Mouse (Mus musculus) thymus, postnatal 36 days (tissue): ENCODE measurements around the gene Ppip5k1.
"Not testable (repeated sequence)": the region's sequence is repeated elsewhere in the genome, so short reads cannot be mapped to it uniquely, and the experiment has no call there.

Experiments
- DNase-seq, 2 experiments: peaks; one replicate each; pipeline ENCODE4 v3.0.0; 2022; ENCODE audit warnings: mixed read lengths in 2 of 2

Gene Ppip5k1

DNA sequence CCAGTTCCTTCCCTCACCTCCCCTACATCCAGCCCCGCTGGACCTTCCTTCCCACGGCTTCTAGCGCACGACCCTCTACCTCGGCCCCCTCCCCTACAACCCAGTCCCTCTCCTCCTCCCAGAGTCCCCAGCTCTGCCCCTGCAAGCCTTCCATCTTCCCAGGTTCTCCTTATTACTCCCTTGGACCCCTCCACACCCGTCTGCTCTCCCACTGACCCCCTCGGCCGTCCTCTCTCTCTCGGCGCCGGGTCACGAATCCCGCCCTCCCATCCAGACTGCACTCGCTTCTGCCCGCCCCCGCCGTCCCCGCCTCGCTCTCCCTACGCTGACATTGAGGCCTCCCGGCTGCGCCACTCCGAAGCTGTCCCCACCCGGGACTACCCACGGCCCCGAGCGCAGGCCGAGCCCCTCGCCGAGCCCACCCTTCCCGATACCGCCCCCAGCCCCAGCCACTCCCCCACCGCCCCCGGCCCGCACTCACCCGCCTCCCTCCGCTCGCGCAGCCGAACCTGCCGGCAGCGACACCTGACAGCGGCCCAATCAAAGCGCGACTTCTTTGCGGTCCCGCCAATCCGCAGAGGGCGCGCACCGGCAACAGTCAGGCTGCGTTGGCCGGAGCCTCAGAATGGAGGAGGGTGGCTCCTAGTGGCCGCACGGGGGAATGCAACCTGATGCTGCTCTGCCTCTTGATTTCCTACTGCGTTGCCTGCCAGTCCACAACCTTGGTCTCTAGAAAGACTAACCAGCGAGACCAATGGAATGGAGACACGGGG is at the start of gene Ppip5k1:
Gene Ppip5k1 (minus strand): TSS at position 577 of the 773 bp plus-strand sequence.
- peak; percentile 96 to 97 for DNase-seq

DNA sequence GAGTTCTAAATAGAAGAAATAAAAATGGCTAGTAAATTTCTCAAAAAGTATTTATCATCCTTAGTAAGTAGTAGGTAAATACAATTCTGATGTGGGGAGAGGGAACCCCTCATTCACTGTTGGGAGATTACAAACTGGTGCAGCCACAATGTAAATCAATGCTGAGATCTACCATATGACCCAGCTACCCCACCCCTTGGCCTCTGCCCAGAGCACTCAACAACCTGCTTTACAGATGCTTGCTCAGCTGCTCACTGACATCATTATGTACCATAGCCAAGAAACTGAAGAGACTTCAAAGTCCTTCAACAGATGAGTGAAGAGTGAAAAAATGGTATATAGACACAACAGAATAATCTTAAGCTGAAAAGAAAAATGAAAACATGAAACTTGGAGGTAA is 48.1 kb upstream of the Ppip5k1 start:
- no peak for DNase-seq

DNA sequence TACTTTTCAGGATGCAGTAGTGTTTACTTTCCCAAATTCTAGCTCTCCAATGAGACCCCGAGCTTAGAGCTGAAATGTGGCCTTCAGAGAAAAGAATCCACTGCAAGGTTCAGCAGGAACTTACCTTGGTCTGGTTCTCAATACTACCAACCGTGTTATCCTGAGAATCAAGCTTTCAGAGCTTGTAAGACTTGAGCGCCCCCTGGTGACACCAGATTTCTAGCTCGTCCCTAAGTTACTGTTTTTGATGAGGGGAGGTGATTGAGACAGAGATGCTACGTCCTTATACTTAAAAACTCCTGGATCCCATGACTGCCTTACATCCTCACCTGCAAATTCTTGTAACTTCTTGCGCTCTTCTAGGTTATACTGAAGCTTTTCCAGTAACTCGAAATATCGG is 41.4 kb upstream of the Ppip5k1 start:
- peak; percentile 63 to 78 for DNase-seq

DNA sequence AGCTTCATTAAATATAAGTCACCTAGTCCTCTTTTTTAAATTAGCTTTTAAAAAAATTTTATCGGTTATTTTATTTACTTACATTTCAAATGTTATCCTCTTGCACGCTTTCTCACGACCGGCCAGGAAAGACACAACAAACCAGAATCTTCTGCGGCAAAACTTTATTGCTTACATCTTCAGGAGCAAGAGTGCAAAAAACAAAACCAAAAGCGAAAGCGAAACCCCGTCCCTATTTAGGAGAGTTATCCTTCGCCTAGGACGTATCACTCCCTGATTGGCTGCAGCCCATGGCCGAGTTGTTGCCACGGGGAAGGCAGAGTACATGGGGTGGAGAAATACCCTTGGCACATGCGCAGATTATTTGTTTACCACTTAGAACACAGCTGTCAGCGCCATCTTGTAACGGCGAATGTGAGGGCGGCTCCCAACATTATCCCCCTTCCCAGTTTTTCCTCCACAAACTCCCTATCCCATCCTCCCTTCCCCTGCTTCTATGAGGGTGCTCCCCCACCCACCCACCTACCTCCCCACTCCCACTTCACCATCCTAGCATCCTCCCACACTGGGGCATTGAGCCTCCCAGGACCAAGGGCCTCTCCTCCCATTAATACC is 31.9 kb upstream of the Ppip5k1 start, which contains the start of gene Strc:
Gene Strc (minus strand): TSS at position 208 of the 615 bp plus-strand sequence.
- DNase-seq, result not testable (repeated sequence)

DNA sequence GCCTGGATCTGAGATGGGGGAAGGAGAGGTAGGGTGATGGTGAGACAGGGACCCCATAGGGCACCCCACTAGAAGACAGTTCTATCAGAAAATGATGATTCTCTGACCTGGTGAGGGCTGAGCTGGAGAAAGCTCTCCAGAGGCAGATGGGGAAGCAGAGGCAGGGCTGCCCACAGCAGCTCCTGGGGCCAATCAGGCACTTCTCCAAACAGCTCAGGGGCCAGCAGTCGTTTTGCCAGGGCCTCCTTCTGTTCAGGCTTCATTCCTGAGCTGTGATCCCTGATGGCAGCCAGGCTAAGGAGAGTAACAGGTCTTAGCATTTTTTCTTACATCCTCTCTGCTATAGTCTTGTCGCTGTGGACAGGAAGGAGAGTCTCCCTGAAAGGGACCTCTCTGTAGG is 19.6 kb upstream of the Ppip5k1 start:
- no peak for DNase-seq

DNA sequence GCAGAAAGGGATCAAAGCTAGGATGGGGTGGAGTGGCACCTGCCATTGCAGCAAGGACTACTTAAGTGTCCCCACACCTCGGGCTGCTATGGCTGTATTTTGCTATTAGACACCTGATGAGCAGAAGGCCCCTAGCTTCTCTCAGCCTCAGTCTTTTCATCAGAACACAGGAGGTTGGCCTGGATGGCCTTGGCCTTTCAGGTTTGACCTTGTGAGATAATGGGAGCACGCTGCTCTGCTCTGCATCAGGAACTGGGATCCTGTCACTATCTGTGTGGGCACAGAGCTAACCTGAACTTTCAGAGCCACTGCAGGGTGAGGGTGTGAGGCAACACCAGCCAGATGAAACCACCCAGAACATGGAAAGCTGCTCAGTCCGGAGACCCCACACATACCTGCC is 17.1 kb upstream of the Ppip5k1 start:
- DNase-seq, result no peak

DNA sequence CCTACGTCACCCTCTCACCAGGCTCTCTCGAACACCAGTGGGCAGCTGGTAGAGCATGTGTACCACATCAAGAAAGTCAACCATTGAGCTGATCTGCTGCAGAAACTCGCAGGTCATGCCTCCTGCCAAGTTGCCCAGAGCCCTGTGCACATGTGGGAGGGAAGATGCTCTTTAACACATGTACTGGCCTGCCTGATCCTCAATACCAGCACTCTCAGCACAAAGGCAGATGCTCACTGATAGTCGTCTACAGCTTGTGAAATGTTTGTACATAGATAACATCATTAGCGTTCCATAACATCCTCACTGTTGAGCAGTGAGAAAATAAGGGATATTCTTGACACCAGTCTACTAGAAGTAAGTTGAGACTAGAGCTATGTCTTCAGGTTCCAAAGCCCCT is 15.7 kb upstream of the Ppip5k1 start:
- DNase-seq, result no peak

DNA sequence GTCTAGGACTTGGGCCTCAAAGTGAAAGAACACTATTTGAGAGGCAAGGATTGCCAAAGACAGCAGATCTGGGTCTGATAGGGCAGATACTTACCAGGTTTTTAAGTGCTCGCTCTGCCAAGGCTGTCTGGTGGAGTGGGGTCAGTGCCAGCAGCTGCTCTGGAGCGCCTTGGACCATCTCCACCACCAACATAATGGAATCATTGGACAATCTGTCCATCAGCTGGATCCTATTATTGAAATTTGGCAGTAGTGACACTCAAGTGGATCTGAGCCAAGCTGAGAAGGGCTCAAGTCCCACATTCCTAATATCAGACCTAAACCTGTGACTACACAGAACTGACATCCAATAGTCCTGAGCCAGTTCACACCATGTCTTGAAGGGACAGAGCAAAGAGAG is 13.6 kb upstream of the Ppip5k1 start:
- no peak for DNase-seq

DNA sequence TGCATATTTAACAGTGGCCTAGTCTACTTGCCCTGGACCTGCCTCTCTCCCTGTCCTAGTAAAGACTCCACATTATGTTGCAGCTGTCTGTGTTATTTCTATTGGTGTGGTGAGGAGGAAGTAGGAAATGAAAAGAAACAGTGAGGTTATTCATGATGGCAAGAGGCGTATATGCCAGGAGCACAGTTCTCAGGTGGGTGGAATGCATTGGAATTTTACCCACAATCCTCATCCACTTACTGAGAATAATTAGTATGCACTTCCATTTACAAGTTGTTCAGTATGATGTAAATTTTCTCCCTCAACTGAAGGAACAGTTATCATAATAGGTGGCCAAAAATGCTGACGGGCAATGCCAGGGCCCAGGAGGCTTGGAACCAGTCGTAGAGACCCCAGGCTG is 8.5 kb upstream of the Ppip5k1 start:
- no peak for DNase-seq

DNA sequence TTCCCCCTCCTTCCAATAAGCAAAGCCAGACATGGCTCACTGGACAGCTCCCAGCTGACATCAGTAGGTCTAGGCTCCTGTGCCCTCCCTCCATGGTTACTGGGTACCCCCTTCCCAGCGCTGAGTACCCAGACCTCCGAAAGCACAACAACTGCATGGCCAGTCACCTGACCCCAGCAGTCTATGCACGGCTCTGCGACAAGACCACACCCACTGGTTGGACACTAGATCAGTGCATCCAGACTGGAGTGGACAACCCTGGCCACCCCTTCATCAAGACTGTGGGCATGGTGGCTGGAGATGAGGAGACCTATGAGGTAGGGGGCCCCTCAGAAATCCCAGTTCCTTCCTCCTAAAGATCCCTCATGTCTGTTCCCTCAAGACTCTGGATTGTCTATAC is 4.3 kb upstream of the Ppip5k1 start:
- DNase-seq, result no peak

DNA sequence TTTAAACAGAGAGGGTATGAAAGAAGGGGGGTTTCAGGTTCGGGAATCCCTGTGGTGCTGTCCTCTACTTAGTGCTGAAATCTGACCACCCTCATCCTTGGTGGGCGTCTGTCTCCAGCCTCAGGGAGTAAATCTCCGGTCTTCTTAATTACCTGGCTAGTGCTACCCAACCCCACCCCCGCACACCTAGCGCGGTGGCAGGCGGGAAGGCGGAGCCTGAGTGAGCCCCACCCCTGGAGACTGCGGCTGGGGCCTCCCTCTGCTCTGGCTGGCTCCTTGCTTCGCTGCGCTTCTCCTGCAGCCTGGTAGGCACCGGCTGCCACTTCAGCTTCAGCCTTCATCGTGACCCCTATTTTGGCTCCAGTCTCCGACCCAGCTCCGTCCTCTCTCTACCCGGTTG is 3.2 kb upstream of the Ppip5k1 start:
- DNase-seq, result peak; percentile 32 to 47

DNA sequence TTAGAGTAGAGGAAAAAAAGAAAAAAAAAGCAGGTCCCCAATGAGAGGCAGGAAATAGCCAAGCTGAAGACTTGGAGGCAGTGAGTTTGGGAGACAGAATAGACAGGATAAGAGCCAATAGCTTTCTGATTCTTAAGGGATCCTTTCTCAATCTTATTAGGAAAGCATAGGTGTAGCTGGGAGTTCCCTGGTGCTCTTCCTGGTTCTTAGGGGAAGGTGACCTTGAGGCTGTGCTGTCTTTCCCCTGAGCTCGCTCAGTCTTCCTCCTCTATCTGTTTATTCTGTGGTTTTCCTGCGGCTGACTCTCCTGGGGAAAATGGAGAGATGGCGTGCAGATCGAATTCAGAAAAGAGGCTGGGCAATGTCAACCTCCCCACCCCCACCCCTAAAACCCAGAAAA is 2.8 kb upstream of the Ppip5k1 start:
- DNase-seq, result no peak

DNA sequence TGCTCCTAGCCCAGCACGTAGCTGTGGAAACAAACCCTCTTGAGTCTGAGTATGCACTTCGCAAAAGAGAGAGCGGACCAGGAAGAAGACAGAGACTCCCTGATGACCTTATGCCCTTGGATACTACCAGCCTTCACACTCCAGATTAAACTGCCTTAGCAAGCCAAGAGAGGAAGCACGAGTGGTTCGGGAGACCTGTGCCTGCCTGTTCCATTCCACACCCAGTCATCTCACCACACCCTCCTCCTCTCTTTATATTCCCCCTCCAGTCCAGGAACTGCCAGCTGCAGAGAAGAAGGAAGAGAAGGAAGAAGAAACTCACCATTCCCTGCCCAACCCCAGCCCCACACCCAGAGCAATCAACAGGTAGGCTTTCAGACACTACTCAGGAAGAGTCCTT is 2.3 kb upstream of the Ppip5k1 start, which contains the start of gene Ckmt1:
Gene Ckmt1 (plus strand): TSS at position 221 of the 400 bp plus-strand sequence.
- no peak for DNase-seq

DNA sequence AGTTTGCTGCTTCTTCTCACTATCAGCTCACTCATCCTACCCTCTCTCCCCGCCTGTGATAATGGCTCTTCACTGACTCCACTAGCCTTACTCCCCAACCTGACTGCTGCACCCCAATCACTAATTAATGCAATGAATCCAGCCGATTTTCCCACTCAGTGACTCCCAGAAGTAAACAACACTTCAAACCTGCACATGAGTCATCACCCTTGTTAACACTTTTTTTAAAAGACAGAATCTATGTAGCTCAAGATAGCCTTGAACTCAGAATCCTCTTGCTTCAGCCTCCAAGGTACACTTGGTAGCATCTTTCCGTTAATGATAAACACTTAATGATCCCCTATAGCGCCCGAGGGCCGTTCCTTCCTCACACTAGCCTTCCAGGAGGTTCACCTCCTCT is 818 bp downstream of the Ppip5k1 start:
- no peak for DNase-seq

DNA sequence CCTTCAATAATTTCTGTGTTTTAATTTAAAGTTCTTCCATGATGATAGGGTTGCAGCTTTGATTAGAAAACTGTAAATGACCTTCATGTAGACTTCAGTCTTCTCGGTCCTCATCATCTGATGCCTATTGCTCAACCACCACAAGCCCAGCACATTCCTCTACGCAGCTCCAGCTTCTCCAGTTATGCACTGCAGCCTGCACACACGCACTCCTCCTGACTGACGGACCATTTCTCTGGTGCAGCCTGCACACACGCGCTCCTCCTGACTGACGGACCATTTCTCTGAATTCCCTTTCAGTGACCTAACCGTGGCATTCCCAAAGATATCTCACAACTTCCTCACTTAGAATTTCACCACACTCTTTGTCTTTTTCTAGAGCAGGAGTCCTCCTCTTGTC is 2.0 kb downstream of the Ppip5k1 start:
- no peak for DNase-seq

DNA sequence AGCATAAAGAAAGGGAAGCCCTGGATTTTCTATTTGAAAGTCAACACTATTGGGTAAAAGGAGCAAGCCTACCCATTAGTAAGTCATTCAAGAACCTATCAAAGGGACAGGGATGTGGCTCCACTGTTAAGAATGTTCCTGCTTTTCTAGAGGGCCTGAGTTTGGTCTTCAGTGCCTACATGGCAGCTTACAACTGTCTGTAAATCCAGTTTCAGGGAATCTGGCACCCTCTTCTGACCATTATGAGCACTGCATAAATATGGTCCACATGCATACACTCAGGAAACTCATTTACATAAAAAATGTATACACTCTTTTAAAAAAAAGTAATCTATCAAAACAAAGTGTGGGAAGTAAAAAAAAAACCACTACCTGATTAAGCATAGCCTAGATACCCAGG is 16.1 kb downstream of the Ppip5k1 start:
- DNase-seq, result no peak

DNA sequence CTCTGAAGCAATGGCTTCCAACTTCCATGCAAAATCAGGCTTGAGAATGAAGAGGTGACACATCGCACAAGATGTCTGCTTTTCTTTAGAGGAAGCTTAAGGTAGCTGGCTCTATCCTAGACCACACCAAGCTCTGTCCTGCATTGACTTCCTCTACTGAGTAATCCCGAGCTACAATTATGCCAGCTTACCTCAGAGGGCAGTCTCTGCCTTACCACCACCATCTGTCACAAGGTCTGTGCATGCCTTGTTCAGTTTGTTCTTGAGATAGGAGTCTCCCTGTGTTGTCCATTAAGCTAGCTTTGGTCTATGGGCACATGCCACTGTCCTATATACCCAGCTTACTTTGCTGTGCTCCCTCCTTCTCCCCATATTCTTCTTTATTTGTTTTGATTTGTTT is 25.7 kb downstream of the Ppip5k1 start:
- no peak for DNase-seq

DNA sequence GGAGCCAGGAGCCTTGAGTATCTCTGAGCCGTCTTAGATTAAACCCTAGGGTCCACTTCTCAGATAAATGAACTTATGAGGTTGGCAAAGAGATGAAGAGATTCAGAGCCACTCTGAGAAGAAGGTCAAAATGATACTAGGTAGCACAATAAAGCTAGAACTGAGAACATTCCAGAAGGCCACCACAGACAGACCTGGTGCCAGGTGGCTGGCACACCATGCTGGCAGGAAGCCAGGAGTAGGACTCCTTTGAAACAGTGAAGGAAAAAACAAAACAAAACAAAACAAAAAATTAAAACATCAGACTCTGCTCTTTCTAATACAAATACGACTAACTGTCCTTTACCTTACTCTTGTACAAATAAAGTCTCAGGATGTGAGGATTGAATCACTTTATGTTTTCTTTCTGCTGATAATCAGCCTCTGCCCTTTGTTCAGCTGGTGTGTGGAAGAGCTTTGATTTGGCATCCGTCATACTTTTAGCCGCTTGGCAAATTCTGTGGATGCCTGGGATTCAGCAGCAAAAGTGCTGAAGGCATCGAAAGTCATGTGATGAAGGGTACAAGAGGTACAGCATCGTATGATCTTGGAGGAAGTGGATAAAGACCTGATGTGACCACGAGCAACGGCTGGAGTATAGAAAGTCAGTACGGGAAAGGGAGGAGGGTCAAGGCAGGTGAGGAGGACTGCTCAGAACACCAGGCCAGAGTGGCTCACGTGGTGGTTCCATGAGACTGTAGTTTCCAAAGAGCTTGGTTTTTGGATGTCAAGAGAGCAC is 31.3 kb downstream of the Ppip5k1 start:
- no peak for DNase-seq

DNA sequence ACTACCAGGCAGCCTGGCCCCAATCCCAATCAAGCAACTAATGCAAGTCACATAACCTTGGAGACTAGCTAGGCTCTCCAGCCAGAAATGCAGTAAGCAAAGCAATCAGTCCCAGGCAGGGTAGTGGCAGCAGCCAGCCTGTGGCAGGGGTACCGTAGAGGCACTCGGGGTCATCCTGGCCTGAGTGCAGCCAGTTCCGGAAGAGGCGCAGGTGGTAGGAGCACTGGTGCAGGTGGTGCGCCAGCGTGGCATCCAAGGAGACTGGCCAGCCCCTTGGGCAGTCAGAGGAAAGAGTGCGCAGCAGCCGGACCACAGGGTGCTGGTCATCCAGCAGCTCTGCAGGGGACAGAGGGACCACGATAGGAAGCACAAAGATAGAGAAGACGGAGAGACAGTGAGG is 32.2 kb downstream of the Ppip5k1 start:
- DNase-seq, result no peak

DNA sequence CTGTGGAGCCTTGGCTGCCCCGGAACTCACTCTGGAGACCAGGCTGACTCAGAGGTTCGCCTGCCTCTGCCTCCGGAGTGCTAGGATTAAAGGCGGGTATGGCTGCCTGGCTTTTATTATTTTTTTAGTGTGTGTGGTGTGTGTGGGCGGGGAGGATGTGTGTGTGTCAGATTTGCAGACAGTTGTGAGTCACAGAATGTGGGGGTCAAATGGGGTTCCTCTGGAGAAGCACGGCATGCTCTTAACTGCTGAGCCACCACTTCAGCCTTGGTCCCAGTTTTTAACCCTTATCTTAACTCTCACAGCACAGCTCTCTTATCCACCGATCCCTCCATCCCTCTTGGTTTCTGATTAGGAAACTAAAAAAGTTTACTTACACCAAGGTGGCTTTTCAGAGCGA is 38.9 kb downstream of the Ppip5k1 start:
- no peak for DNase-seq

DNA sequence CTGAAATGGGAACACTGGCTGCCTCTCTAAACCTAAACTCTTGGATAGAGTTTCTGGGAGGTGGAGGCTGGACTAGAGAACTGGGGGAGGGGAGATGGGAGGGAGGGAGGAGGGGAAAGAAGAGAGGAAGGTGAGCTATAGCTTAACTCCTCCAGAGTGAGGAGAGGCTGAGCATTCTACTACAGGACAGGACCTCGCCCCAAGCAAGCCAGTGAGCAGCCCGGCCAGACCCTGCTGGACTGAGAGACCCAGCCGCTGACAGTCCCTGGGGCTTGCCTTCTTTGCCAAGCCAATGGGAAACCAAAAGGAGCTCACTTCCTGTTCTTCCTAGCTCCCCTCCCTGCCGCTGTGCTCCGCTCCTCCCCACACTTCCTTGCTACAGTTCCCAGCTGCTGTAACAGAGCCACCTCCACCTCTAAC is 46.2 kb downstream of the Ppip5k1 start:
- no peak for DNase-seq

DNA sequence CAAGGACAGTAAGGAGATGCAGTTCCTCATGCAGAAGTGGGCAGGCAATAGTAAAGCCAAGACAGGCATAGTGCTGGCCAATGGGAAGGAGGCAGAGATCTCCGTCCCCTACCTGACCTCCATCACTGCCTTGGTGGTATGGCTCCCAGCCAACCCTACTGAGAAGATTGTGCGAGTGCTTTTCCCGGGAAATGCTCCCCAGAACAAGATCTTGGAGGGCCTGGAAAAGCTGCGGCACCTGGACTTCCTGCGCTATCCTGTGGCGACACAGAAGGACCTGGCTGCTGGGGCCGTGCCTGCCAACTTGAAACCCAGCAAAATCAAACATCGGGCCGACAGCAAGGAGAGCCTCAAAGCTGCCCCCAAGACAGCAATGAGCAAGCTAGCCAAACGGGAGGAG is 55.2 kb downstream of the Ppip5k1 start:
- no peak for DNase-seq

DNA sequence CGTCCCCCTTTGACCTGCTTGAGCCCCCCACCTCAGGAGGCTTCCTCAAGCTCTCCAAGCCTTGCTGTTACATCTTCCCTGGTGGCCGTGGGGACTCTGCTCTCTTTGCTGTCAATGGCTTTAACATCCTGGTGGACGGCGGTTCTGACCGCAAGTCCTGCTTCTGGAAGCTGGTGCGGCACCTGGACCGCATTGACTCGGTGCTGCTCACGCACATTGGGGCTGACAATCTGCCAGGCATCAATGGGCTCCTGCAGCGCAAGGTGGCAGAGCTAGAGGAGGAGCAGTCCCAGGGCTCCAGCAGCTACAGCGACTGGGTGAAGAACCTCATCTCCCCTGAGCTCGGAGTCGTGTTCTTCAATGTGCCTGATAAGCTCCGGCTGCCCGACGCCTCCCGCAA is 55.7 kb downstream of the Ppip5k1 start:
- DNase-seq, result no peak

DNA sequence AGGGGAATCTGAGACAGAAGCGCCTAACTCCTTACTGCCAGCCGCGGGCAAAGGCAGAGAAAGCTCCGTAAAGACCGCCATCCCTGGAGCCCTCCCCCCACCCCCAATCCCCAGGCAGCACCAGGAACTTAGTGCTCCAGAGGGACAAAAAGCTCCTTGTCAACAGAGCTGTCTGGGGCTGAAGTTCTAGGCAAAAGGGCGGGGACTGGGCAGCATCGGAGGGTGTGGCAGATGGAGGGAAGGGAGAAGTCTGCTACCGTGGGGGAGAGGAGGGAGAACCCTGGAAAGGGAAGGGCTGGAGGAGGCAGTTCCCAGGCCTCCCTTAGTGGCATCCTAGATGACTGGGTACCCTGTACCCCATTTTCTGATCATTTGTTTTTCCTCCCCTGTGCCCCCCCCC is 57.1 kb downstream of the Ppip5k1 start:
- DNase-seq, result no peak
